Mouse (Mus musculus): ENCODE data around the gene Chst8. TPM values are rescaled to one million over a fixed set of nuclear protein-coding genes. Genes with fewer than 3 reads are reported as not detected.

Chst8 gene
- polyA plus RNA-seq, 1 experiment from 2014 or later, result 15.9 TPM

GRCm38 (mm10) chr7:34721650-34722048, 90.9 kb downstream of the Chst8 start:
- H3K36me3 ChIP-seq (replicated peaks), result no peaks in the 10 kb centered on the region
- H3K4me2 ChIP-seq, result no peak overlapping the region
- H3K27ac ChIP-seq, result peak overlapping the region; percentile 46; the same call in 1 of the 2 replicates
- 4% methylated on average over 5 of the region's 5 CpGs for WGBS
- peak overlapping the region; percentile 17; the same call in 1 of the 2 replicates for H3K9ac ChIP-seq
- H3K4me1 ChIP-seq, result peaks cover 56% of the 10 kb centered on the region
- H3K9me3 ChIP-seq, result 0 out of 2 replicates have a peak, but pooled peaks cover under 1% of the 10 kb centered on the region
- H3K27me3 ChIP-seq, result no peaks in the 10 kb centered on the region; the same call in 1 of the 2 replicates
- no peak for ATAC-seq (ENCODE audit: low FRiP score)
- no peak overlapping the region for H3K4me3 ChIP-seq (replicated peaks)

- Histone ChIP-seq H3K27me3 (no peaks in the 10 kb centered on the region; the same call in 1 of the 2 replicates), H3K27ac (peak overlapping the region; percentile 36), H3K36me3 (replicated peaks) (no peaks in the 10 kb centered on the region), H3K9ac (no peak overlapping the region), H3K4me3 (replicated peaks) (no peak overlapping the region), H3K9me3 (no peaks in the 10 kb centered on the region), H3K4me1 (peaks cover 59% of the 10 kb centered on the region), H3K4me2 (no peak overlapping the region)
- 22% methylated on average over 5 of the region's 5 CpGs for WGBS
- ATAC-seq (ENCODE audit: low FRiP score), result no peak
Measured at GRCm38 (mm10) chr7:34720882-34721649, 91.4 kb downstream of the Chst8 start.

GRCm38 (mm10) chr7:34719599-34719998, 92.9 kb downstream of the Chst8 start:
- peaks cover 65% of the 10 kb centered on the region for H3K4me1 ChIP-seq
- no peaks in the 10 kb centered on the region for H3K9me3 ChIP-seq
- peaks cover 7% of the 10 kb centered on the region; the same call in 1 of the 2 replicates for H3K27me3 ChIP-seq
- no peak overlapping the region for H3K4me2 ChIP-seq
- no peak overlapping the region for H3K9ac ChIP-seq
- no peak overlapping the region for H3K27ac ChIP-seq
- no peak for ATAC-seq (ENCODE audit: low FRiP score)
- 39% methylated on average over 5 of the region's 5 CpGs for WGBS
- H3K4me3 ChIP-seq (replicated peaks), result no peak overlapping the region
- H3K36me3 ChIP-seq (replicated peaks), result no peaks in the 10 kb centered on the region

DNA sequence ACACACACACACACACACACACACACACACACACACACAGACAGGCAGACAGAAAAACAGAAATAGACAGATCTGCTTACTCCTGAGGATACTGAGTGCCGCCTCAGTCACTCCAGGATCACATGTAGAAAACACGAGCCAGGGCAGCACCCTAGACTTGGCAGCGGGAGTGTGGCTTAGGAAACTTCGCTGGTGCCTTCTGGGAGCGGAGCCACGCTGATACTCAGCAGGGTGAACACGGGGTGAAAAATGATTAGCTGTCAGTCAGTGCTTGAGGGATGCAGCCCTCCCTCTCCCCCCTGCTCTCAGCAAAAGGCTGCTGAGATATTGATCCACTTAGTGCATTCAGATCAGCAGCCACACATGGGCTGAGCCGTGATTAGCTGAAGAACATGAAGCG, 93.9 kb downstream of the Chst8 start:
- no peaks in the 10 kb centered on the region for H3K36me3 ChIP-seq (replicated peaks)
- H3K9ac ChIP-seq, result no peak overlapping the region
- H3K4me2 ChIP-seq, result no peak overlapping the region
- peaks cover 7% of the 10 kb centered on the region; the same call in 1 of the 2 replicates for H3K27me3 ChIP-seq
- peaks cover 66% of the 10 kb centered on the region for H3K4me1 ChIP-seq
- no peak for ATAC-seq (ENCODE audit: low FRiP score)
- no peak overlapping the region for H3K4me3 ChIP-seq (replicated peaks)
- H3K9me3 ChIP-seq, result no peaks in the 10 kb centered on the region
- H3K27ac ChIP-seq, result no peak overlapping the region
- WGBS, result 72% methylated on average over 9 of the region's 9 CpGs

DNA sequence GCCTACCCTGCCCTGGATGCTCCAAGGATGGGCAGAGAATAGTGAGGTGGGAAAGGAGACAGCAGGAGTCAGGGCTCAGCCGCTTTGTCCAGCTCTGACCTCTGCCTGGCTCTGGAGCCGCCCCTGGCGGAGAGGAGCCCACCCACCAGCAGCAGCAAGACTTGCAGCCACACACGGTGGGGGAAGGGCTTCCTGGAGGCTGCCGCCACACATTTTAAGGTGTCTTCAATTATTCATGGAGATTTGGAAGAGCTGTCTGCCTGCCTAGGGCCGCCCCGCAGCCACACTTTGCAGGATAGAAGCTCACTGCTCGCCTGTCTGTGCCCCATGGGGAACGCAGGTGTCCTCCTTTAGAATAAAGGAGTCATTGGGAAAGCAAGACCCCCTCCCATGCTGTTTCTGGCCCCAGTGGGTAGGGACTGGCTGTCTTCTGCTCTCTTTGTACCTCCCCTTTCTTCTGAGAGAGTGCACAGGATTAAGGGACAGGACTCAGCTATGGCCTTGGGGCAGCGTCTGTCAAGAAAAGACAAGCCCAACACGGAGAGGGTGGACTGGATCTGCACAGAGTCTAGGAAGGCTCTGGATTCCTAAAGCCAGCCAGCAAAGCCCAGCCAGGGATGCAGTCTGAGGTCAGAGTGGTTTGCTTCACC, 95.2 kb downstream of the Chst8 start:
- Histone ChIP-seq H3K36me3 (replicated peaks) (no peaks in the 10 kb centered on the region), H3K9me3 (no peaks in the 10 kb centered on the region), H3K27me3 (peaks cover 7% of the 10 kb centered on the region; the same call in 1 of the 2 replicates), H3K27ac (0 out of 2 replicates have a peak overlapping the region, but pooled peaks have one; percentile 26), H3K4me1 (peaks cover 59% of the 10 kb centered on the region), H3K4me2 (peak overlapping the region; percentile 13), H3K9ac (no peak overlapping the region; the same call in 1 of the 2 replicates), H3K4me3 (replicated peaks) (no peak overlapping the region)
- 3% methylated on average over 11 of the region's 11 CpGs for WGBS
- ATAC-seq (ENCODE audit: low FRiP score), result peak; percentile 36; the same call in 1 of the 2 replicates

DNA sequence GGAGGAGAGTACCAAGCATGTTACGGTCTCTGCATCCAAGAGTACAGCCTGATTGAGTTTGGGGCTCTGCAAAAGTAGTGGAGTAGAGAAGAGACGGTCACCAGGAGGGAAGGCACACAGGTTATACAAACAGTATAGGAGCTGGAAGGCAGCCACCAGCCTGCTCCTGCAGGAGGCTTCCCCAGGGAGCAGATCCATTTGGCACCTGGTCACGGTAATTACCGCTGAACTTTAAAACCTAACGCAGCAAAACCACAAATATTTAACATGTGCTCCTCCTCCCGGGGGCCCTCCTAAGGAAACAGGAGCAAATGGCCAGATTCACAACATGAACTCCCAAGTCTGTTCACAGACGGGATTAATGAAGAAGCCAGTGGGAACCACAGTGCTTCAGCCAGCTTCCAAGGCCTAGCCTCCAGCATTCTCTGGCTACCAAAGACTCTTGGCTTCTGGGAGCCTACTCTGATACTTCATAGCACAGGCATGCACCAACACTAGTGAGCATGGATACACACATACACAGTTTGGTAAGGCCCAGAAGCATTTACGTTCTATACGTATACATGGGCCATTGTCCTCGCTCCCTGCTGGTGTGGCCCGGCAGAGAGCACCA, 97.6 kb downstream of the Chst8 start:
- no peak for ATAC-seq (ENCODE audit: low FRiP score)
- Histone ChIP-seq H3K27ac (0 out of 2 replicates have a peak overlapping the region, but pooled peaks have one; percentile 16), H3K36me3 (replicated peaks) (no peaks in the 10 kb centered on the region), H3K27me3 (peaks cover 7% of the 10 kb centered on the region; the same call in 1 of the 2 replicates), H3K9ac (no peak overlapping the region), H3K4me2 (no peak overlapping the region), H3K9me3 (no peaks in the 10 kb centered on the region), H3K4me1 (peaks cover 39% of the 10 kb centered on the region), H3K4me3 (replicated peaks) (no peak overlapping the region)
- WGBS, result 66% methylated on average over 11 of the region's 11 CpGs

GRCm38 (mm10) chr7:34709111-34709510, 103.4 kb downstream of the Chst8 start:
- Histone ChIP-seq H3K27ac (no peak overlapping the region), H3K4me3 (replicated peaks) (no peak overlapping the region), H3K9me3 (no peaks in the 10 kb centered on the region), H3K9ac (no peak overlapping the region), H3K4me1 (peaks cover 13% of the 10 kb centered on the region), H3K4me2 (no peak overlapping the region), H3K36me3 (replicated peaks) (no peaks in the 10 kb centered on the region), H3K27me3 (no peaks in the 10 kb centered on the region)
- WGBS, result 87% methylated on average over 4 of the region's 4 CpGs
- ATAC-seq (ENCODE audit: low FRiP score), result no peak

- no peak for ATAC-seq (ENCODE audit: low FRiP score)
- no peaks in the 10 kb centered on the region for H3K9me3 ChIP-seq
- no peak overlapping the region for H3K9ac ChIP-seq
- no peak overlapping the region for H3K4me2 ChIP-seq
- no peak overlapping the region for H3K4me3 ChIP-seq (replicated peaks)
- peaks cover 13% of the 10 kb centered on the region for H3K4me1 ChIP-seq
- 34% methylated on average over 4 of the region's 4 CpGs for WGBS
- H3K27ac ChIP-seq, result no peak overlapping the region
- H3K27me3 ChIP-seq, result no peaks in the 10 kb centered on the region
- no peaks in the 10 kb centered on the region for H3K36me3 ChIP-seq (replicated peaks)
Measured at GRCm38 (mm10) chr7:34704401-34704800, 108.1 kb downstream of the Chst8 start.

- no peaks in the 10 kb centered on the region for H3K9me3 ChIP-seq
- H3K4me2 ChIP-seq, result no peak overlapping the region
- H3K27me3 ChIP-seq, result no peaks in the 10 kb centered on the region
- WGBS, result 64% methylated on average over 4 of the region's 4 CpGs
- H3K4me3 ChIP-seq (replicated peaks), result no peak overlapping the region
- ATAC-seq (ENCODE audit: low FRiP score), result no peak
- H3K9ac ChIP-seq, result no peak overlapping the region
- no peak overlapping the region for H3K27ac ChIP-seq
- H3K4me1 ChIP-seq, result peaks cover 13% of the 10 kb centered on the region
- H3K36me3 ChIP-seq (replicated peaks), result no peaks in the 10 kb centered on the region
Measured at GRCm38 (mm10) chr7:34703437-34703836, 109.1 kb downstream of the Chst8 start.

GRCm38 (mm10) chr7:34702718-34703351, 109.7 kb downstream of the Chst8 start:
- H3K9me3 ChIP-seq, result no peaks in the 10 kb centered on the region
- H3K4me3 ChIP-seq (replicated peaks), result no peak overlapping the region
- no peak for ATAC-seq (ENCODE audit: low FRiP score)
- H3K27me3 ChIP-seq, result no peaks in the 10 kb centered on the region
- no peak overlapping the region for H3K9ac ChIP-seq
- 19% methylated on average over 11 of the region's 11 CpGs for WGBS
- H3K27ac ChIP-seq, result no peak overlapping the region
- H3K36me3 ChIP-seq (replicated peaks), result no peaks in the 10 kb centered on the region
- no peak overlapping the region for H3K4me2 ChIP-seq
- H3K4me1 ChIP-seq, result peaks cover 13% of the 10 kb centered on the region

GRCm38 (mm10) chr7:34699888-34700287, 112.6 kb downstream of the Chst8 start:
- ATAC-seq (ENCODE audit: low FRiP score), result no peak
- Histone ChIP-seq H3K36me3 (replicated peaks) (no peaks in the 10 kb centered on the region), H3K27me3 (no peaks in the 10 kb centered on the region), H3K27ac (no peak overlapping the region), H3K9me3 (no peaks in the 10 kb centered on the region), H3K9ac (no peak overlapping the region), H3K4me3 (replicated peaks) (no peak overlapping the region), H3K4me2 (no peak overlapping the region), H3K4me1 (peaks cover 24% of the 10 kb centered on the region)
- 80% methylated on average over 3 of the region's 3 CpGs for WGBS

DNA sequence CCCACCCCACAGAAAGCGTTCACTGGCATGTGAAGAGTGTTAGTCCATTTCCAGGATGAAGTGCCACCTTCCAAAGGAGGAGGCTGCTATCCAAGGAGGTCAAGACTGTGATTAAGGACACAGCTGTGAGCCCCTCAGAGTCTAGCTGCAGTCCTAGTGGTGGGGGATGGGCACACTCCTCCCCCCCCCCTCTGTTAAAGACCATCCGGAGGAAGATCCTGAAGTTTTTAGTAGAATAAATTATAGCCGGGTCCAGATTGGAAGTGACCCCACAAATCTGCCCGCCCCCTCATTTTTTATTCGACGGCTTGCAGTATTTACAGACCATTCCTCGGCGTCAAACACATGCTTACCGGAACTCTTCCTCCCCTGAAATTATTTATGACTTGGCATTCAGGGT, 114.3 kb downstream of the Chst8 start:
- no peaks in the 10 kb centered on the region for H3K9me3 ChIP-seq
- H3K27me3 ChIP-seq, result no peaks in the 10 kb centered on the region
- H3K4me3 ChIP-seq (replicated peaks), result no peak overlapping the region
- H3K4me2 ChIP-seq, result no peak overlapping the region
- 88% methylated on average over 9 of the region's 9 CpGs for WGBS
- no peak overlapping the region for H3K27ac ChIP-seq
- H3K4me1 ChIP-seq, result peaks cover 26% of the 10 kb centered on the region
- no peaks in the 10 kb centered on the region for H3K36me3 ChIP-seq (replicated peaks)
- no peak for ATAC-seq (ENCODE audit: low FRiP score)
- no peak overlapping the region for H3K9ac ChIP-seq
